Mouse (Mus musculus): Measurements from ENCODE around the gene Ulk1. TPM values are rescaled to one million over a fixed set of nuclear protein-coding genes. Genes with fewer than 3 reads are reported as not detected.

Gene Ulk1
- total and polyA plus RNA-seq, 3 experiments, result 4.9 to 23.0 TPM; not detected in 1

DNA sequence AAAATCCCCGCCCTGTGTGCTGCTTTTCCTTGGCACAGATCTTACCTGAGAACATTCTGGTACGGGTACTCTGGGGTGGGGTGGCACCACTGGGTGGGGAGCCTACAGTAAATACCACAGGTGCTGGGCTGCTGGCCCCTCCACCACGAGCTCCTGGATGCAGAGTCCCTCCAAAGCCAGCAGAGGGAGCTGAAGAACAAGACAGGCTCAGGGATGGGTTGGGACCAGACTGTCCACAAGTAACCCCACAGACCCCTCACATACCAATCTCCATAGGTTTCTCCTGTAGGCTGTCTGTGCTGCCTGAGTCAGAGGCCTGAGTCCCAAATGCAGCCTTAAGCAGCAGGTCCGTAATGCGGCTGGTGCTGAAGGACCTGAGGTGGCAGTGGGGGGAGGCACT is 21.2 kb downstream of the Ulk1 start:
- Histone ChIP-seq H3K4me1 (ENCODE audit: control insufficient read depth in 1 of 2, insufficient read depth in 2 of 2, low read length in 2 of 2) (no peaks in the 10 kb centered on the region), H3K36me3 (ENCODE audit: control insufficient read depth in 1 of 2, insufficient read depth in 2 of 2, low read length in 2 of 2) (no peaks in the 10 kb centered on the region), H3K27me3 (ENCODE audit: control insufficient read depth in 1 of 2, insufficient read depth in 2 of 2, low read length in 2 of 2) (no peaks in the 10 kb centered on the region), H3K9me3 (replicated peaks; ENCODE audit: insufficient read depth, low read length) (no peaks in the 10 kb centered on the region), H3K4me3 (ENCODE audit: control insufficient read depth in 1 of 2, insufficient read depth in 1 of 2, low read depth in 2 of 2, low read length in 2 of 2) (no peak overlapping the region), H3K27ac (ENCODE audit: control insufficient read depth, low read depth, low read length) (no peak overlapping the region), H3K9ac (ENCODE audit: control insufficient read depth, low read depth, low read length, poor library complexity, severe bottlenecking) (no peak overlapping the region), H3K79me2 (ENCODE audit: control insufficient read depth, insufficient read depth, low read length, poor library complexity) (no peaks in the 10 kb centered on the region)
- DNase-seq (ENCODE audit: low read depth, low spot score), result peak; percentile 67
- TF ChIP-seq MAZ (IDR thresholded peaks at IDR 0.05; ENCODE audit: low read depth, low read length) (no peak), ZKSCAN1 (IDR thresholded peaks at IDR 0.05; ENCODE audit: low read depth, low read length) (no peak), MXI1 (IDR thresholded peaks at IDR 0.05; ENCODE audit: low read depth, low read length) (no peak), TAL1 (IDR thresholded peaks at IDR 0.05; ENCODE audit: low read length) (no peak), ELF1 (IDR thresholded peaks at IDR 0.05; ENCODE audit: low read depth, low read length) (no peak), GATA1 (IDR thresholded peaks at IDR 0.05; ENCODE audit: low read depth, low read length) (no peak), ZC3H11A (IDR thresholded peaks at IDR 0.05; ENCODE audit: low read depth, low read length) (peak; percentile 63), MAX (IDR thresholded peaks at IDR 0.05; ENCODE audit: low read length) (no peak), UBTF (IDR thresholded peaks at IDR 0.05; ENCODE audit: borderline replicate concordance, insufficient read depth, low read depth, low read length) (no peak), MEF2A (IDR thresholded peaks at IDR 0.05; ENCODE audit: extremely low read depth, insufficient replicate concordance, low read depth, low read length, poor library complexity, severe bottlenecking) (no peak), SMC3 (IDR thresholded peaks at IDR 0.05; ENCODE audit: low read depth, low read length) (peak; percentile 77), RAD21 (IDR thresholded peaks at IDR 0.05; ENCODE audit: low read depth, low read length) (peak; percentile 66), TBP (IDR thresholded peaks at IDR 0.05; ENCODE audit: low read depth, low read length) (no peak), ZNF384 (IDR thresholded peaks at IDR 0.05; ENCODE audit: low read depth, low read length) (no peak), NELFE (IDR thresholded peaks at IDR 0.05; ENCODE audit: low read depth, low read length) (no peak), SIN3A (IDR thresholded peaks at IDR 0.05; ENCODE audit: low read length) (no peak), MAFK (IDR thresholded peaks at IDR 0.05; ENCODE audit: borderline replicate concordance, low read depth, low read length) (no peak), CTCF (IDR thresholded peaks at IDR 0.05 in 2 of 3, conservative IDR thresholded peaks at IDR 0.05 in 1 of 3; ENCODE audit: control insufficient read depth in 1 of 3, insufficient read depth in 1 of 3, low read depth in 2 of 3, low read length in 3 of 3, poor library complexity in 1 of 3, severe bottlenecking in 1 of 3) (peak; percentile 62 to 83 (median 72)), POLR2A (IDR thresholded peaks at IDR 0.05; ENCODE audit: control insufficient read depth in 1 of 2, insufficient read depth in 1 of 2, low read depth in 1 of 2, low read length in 2 of 2, poor library complexity in 1 of 2) (no peak), GABPA (IDR thresholded peaks at IDR 0.05; ENCODE audit: low read depth, low read length) (no peak), TCF12 (IDR thresholded peaks at IDR 0.05; ENCODE audit: low read depth, low read length) (no peak), CHD1 (IDR thresholded peaks at IDR 0.05; ENCODE audit: low read depth, low read length) (no peak), EP300 (IDR thresholded peaks at IDR 0.05; ENCODE audit: low read depth in 1 of 2, low read length in 2 of 2) (no peak), HCFC1 (IDR thresholded peaks at IDR 0.05; ENCODE audit: low read depth, low read length) (no peak), MYB (IDR thresholded peaks at IDR 0.05; ENCODE audit: low read depth, low read length) (no peak)
